Mouse (Mus musculus) v-Abl transformed pro-B cells (cell line): Measurements from ENCODE around the gene Smoc1.

Experiments used
- in situ Hi-C, 2 experiments: fragments of 400-800 bp; cut with MboI; formaldehyde crosslinking; loops; one replicate each; pipeline ENCODE4 v1.15.1; 2025; ENCODE audit not compliant: unreplicated experiment in 2 of 2

Gene Smoc1

DNA sequence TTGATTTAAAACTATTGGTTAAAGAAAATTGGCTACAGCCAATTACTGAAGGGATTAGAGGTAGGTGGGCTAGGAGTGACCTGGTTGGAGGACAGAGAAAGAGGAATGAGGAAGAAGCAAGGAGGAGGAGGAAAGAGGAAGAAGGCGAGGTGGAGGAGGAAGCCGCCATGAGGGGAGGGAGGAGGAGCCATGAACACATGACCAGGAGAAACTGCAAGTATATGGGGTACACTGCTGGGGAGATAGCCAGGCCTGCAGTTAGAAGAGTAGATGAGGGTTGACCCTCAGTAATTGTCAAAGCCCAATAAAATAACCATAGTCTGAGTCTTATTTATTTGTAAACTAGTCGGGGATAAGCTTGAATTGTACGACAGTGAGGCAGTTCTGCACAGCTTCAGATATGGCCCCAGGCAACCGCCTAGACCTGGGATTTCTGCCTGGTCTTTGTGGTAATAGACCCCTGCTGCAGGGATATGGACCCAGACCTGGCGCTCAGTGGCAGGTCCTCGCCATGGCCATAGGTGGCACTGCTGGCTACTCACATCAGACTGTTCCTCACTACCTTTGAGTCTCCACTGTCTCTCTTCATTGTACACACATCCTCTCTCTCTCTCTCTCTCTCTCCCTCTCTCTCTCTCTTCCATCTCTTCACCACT is 7.2 kb upstream of the Smoc1 start:
- in situ Hi-C loops = no loop called here

DNA sequence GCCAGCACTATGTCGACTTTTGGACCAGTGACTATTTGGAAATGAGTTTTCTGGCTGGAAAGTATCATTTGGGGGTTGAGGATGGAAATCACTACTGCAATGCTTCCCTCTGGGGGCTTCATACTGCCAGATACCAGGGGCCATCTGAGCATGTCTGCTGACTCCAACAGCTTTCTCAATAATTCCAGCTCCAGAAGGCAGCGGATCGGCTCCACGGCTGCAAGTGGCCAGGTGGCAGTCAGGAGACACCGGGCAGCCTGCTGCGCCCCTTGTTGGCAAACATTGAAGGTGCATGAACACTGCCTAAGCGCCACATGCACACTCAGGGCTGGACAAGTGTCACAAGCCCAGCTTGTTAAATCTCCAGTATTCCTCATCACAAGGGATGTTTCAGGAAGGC is 2.2 kb upstream of the Smoc1 start:
- in situ Hi-C loops = no loop called here

DNA sequence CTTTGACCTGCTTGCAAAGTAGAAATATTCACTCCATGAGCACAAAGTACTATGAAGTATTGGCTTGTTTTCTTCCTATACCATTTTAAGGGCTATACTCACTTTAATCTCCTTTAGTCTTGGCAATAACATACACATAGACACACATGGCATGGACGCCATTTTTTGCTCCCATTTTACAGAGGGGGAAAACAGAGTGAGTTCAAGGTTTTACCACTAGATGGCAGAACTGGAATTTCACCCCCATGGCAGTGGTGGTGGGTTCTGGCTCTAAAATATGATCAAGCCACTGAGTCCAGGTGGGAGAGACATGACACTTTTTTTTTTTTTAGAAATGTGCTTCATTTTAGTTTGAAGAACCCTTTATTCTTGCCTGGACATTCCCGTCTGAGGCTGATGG is 1.6 kb upstream of the Smoc1 start:
- in situ Hi-C loops = no loop called here

DNA sequence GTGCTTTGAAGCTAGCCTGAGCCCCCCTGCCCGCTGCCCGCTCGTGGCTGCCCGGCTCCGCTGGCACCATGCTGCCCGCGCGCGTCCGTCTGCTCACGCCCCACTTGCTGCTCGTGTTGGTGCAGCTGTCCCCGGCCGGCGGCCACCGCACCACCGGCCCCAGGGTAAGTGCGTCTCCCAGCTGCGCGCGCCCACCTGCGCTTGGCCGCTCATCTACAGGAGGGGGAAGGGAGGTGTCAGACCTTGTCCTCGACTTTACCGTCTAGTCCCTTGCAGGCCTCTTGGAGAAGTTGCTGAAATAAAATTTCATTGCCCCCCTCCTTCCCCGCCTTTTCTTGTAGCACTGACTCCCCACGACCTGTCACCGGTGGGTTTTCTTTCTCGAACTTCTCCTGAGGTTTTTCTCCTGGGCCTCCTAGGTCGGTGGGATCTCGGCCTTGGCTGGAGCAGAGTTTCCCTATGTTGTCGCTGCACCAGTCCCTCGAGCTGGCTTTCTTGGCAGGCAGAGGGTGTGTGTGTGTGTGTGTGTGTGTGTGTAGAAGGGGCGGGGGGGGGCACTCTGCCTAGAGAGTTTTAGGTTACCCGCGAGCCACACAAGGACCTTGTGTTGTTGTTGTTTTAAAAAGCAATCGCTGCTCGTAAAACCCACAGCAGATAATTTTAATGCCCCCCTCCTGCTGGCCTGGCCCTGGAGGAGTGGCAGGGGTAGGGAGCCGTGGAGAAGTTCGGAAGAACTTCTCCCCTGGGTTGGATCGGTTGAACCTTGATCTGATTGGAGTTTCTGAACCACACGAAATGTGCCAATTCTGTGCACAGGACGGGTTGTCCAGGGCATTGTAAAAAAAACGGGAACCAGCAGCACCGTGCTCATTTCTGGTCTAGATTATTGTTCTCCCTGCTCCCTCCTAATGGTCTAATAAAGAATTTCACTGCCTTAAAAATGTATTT is 661 bp downstream of the Smoc1 start:
- in situ Hi-C loops = no loop called here

DNA sequence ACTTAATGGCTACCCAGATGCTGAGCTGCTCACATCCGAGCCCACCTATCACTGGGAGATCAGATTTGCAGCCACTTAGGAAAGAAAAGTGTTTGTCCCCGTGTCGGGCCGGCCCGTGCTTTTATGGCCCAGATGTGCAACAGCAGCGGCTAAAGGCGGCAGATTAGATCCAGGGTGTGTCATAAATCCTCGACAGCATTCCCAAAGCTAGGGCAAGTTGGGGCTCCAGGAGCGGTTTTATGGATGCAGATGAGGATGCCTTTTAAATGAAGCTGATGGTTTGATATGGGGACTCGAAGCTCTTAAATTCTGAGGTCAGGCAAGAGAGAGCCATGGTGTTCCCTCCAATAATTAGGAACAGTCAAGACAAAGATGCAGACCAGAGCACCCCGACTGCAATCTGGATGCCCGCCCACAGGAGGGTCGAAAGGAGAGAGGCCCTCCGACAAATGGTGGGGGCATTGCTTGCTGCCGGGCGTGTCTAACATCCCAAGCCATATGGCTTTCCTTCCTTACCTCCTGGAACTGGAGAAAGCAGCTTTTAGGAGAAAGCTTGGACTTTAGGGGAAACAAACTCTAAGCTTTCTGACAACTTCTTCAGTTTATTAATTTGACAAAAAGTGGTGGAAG is 1.8 kb downstream of the Smoc1 start:
- in situ Hi-C loops = no loop called here

DNA sequence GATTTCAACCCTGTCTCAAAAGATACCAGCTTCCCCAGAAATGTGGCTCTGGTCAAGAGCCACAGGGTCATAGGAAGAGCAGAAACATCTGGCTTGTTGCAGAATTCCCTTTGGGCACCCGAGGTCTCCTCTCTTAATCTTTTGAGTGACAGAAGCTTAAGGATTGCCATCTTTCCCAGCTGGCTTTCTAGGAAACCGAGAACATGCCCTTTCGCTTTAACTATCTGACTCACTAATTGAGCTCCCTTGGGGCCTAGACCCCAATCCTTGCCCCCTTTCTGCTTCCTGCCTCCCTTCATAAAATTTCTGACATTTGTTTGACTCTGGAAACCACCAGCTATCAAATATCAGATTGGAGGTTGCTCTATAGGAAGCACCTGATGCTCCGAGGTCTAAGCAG is 3.1 kb downstream of the Smoc1 start:
- in situ Hi-C loops = no loop called here

DNA sequence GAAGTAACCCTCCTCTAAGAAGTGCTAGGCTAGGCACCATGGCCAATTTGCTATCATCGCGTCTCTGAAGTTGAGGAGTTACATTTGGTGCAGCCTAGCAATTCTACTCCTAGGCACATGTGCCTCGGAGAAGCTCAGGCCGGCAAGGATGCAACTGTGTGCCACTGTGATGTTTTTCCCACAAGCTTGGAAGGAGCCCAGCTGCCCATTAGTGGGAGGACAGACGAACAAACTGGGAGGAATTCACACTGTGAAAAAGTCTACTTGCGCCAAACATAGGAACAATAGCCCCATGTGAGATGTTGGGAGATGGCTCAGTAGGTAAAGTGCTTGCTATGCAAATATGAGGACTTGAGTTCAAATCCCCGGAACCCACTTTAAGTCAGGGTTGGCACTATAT is 5.0 kb downstream of the Smoc1 start:
- in situ Hi-C loops = no loop called here

DNA sequence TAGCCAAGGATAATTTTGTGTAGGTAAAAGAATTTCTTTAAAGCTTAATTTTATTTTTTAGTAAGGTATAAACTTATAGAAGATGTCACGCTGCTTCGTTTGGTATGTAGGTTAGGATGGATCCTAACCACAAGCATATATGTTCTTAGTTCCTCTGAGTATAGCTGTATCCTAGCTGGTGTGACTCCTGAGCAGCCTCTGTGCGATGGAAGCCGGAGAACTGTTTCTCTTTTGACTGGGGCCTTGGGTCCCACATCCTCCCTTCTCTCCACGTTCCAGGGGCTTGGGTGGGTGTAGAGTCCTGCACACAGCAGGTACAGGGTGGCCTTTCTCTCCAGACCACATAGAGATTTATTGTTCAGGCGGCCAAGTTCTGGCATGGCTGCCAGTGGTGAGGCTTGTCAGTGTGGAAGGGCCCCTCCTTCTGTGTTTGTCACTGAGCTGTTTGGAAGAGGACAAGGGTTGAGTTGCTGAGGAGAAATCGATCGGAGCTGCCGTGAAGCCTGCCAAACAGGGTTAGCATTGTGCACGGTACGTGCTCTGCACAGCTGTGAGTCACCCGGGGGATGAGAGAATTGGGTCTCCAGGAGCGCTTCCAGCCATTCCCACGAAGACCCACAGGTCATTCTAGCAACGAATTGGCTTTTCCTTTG is 6.9 kb downstream of the Smoc1 start:
- in situ Hi-C loops = no loop called here

DNA sequence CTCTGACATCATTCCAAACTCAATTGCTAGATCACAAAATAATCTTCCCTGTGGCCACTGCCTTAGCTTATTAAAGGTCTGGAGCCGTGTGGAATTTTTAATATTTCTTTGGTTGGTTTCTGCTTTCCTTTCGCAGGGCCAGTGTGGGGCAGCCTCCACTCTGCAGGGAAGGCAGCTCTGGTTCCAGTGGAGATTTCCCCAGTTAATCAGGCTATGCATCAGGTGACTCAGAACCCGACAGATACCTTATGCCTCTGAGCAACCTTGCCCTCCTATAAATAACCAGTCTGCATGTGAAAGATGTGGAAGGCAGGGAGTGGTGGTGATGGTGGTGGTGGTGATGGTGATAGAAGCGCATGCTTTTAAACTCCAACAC is 7.4 kb downstream of the Smoc1 start:
- in situ Hi-C loops = no loop called here

DNA sequence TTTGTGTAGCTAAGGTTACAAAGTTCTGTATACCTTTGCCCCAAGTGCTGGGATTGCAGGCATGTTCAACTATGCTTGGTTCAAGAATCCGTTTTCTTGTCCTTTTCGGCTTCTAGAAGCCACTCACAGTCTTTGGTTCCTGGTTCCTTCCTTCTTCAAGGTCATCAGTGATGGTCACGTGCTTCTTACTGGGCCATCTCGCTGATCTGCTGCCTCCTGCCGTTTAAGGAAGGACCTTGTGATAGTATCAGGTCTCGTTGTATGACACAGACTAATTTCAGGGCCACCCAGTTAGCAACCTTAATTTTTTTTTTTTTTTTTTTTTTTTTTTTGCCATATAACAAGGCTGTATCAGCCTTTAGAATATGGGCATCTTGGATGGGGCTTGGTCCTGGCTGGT is 9.2 kb downstream of the Smoc1 start:
- in situ Hi-C loops = no loop called here

DNA sequence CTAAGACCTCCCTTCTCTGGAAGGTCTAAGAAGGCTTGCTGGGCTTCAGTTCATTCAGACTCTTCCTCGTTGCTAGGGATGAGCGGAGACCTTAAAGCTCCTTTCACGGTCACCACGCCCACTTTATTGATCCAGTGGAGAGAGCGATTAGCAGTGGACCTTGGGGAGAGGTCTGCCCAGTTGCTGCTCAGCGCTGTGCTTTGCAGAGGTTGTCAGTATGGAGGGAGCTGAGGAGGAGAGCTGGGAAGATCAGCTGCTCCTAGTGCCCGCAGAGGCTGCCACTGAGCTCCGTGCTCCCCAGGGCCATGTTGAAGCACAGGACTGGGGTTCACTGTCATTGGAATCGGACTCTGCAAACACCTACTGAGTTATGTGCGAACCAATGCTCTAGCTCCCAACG is 17.0 kb downstream of the Smoc1 start:
- in situ Hi-C loops = no loop called here

DNA sequence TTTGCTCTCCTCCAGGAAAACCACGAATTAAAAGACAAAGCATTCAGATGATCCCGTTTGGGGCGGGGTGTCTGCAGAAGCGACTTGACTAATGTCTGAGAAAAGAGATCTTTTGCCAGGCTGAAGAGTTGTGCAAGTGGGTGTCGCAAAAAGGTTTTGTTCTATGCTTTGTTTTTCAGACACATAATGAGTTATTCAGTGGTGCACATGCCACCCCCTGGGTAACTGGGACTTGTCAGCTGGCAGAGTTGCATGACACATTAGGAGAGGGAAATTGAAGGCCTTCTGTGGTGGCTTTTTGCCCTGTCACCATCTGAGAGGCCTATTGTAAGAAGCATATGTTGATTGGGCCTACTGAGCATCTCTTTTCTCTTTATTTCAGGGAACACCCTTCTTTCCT is 20.3 kb downstream of the Smoc1 start:
- in situ Hi-C loops = no loop called here

DNA sequence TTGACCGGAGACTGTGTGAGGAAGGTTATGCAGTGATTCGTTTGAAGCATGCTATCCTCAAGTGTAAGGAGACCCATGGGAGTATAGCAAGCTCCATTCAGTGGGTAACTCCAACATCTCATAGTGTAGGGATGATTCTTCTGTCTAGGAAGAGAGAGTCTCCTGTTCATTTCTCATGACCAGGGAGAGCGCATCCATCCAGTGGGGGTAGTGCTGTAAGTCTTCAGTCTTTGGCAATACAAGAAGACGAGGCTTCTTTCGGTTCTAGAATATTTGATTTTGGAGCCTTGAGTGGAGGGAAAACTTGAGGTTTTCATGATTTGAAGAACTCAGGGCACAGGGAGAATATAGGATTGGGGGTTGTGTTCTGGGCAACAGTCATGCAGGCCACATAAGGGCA is 23.1 kb downstream of the Smoc1 start:
- in situ Hi-C loops = no loop called here

DNA sequence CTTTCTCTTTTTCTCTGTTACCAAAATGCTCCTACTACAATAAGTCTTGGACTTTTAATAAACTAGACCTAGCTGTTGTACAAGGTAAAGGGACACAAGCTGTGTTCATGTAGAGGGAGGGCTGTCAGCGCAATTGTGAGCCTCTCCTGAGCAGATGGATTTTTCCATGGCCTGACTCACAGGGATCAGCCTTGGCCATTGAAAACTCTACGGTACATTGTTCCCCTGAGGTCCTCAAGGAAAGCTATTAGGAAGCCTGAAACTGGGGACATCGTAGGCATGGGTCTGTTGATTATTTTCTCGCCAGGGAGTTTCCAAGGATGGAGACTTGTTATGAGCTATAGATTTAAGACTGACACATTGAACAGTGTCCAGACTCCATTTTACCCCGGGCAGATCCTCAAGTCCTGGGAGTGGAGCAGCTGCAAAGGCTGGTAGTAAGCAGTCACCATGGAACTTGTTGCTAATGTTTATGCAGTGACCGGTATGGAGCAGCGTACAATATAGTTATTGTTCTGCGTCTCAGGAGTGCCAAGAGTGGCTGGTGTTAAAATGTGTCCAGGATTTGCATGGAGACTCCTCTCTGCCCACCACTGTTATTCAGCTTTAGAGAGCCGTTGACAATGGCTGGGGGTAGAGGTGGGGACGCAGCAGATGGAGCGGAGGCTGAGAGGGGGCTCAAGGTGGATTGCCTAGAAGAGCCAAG is 28.5 kb downstream of the Smoc1 start:
- in situ Hi-C loops = no loop called here

DNA sequence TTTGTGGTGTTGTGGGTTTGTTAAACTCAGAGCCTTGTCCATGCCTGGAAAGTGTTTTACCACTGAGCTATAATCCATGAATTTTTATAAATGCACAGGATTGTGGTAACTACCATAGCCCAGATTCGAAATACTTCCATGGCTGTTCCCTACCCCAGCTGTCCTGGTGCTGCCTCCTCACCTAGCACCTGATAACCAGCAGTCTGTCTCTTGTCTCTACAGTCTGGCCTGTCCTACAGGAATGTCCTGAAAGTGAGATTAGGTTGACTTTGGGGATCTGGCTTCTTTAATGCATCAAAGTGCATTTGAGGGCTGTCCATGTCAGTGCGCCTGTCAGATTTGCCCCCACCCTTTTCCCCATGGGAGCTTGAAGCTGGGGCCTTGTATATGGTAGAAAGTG is 29.2 kb downstream of the Smoc1 start:
- in situ Hi-C loops = no loop called here

DNA sequence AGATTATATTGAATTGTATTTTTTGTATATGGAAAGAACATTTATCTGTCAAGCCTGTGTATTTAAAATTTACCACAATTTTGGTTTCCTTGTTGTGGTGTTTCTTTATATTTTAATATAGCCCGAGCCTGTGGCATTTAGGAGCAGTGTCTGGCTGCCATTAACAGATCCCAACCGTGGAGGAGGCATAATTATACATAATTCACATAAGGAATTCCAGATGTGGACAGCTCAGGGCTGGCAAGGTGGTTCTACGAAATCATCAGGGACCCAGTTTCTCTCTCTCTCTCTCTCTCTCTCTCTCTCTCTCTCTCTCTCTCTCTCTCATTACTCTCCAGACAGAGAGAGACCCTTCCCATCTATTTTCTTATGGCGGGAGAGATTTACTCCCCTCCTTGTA is 31.0 kb downstream of the Smoc1 start:
- in situ Hi-C loops = no loop called here

DNA sequence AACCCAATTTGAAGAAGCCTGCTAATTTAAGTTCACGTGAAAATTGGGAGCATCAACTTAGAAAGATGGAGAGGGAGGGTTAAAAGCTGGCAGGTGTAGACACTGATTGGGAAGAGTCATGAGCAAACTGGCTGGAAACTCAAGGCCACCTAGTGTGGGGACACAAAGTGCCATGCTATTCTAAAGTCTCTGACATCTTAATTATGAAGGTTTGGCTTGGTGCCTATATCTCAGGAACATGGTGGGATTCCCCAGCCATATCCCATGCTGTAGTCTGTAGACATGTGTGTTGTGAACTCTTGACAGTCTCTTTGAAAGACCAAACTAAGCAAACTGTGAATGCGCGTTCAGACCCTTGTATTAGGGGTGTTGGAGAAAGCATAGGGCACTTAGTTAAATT is 32.0 kb downstream of the Smoc1 start:
- in situ Hi-C loops = no loop called here

DNA sequence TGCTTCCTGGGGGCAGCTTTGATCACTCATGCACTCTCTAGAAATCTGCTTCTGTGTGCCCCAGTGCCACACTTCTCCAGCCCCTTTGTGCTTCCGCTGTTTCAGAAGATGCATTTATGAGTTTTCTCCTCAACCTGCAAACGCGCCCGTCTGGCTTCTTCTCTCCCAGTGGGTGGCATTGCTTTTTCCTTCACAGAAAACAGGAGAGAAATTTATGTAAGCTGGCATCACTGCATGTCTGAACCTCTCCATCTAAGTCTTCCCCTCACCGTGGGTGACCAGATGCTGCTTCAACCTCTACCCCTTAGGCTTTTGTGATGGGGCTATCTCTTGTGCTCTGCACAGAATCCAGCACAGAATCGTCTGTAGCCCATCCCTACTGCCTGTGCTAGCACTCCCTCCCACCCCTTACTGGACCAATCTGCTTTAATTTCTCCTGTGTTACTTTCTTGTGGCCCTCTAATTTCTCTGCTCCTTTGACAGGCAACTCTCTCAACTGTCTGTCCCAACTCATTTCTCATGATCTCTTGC is 35.3 kb downstream of the Smoc1 start:
- in situ Hi-C loops = no loop called here

DNA sequence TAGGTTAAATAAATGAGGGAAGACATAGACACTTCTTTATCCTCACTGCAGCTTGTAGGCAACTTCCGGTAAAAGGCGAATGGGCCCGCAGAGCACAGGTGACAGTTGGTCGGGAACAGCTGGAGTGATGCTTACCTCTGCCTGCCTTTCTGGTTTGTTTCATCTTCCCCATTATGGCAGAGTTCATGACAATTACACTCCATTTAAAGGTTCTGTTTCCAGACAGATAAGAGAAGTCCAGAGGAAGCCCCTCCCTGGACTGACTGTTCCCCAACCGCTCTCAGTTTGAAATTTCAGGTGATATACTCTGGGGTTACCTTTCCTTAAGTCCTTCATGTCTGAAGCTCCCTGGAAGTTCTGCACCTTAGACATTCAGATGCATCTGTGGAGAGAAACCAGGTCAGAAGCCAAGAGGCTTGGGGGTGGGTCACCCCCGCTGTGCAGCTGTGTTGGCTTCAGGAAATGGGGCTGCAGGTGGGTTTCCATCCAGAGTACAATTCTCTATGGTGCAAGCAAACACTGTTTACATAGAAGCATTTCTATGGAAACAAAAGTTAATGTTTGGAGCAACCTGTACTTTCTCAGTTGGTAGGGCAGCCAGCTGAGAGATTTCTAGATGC is 36.8 kb downstream of the Smoc1 start:
- in situ Hi-C loops = no loop called here

DNA sequence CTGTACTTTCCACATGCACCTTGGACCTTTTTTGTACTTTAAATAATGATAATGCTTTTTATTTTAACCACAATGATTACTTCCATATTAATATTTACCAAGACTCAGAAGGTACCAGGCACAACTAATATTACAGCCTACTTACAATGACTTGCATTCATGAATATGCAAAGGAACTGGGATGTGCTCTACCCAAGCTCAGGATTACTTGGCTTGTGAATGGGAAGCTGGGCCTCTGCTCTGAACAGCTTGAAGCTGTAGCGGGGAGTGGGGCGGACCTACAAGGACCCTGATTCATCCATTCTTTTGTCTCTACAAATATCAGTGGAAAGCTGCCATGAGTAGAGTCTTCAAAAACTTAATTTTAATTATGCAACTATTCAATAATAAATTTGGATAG is 47.5 kb downstream of the Smoc1 start:
- in situ Hi-C loops = no loop called here
